Mouse (Mus musculus) heart, embryonic 14.5 days (tissue): ENCODE data around the gene Slc29a2. TPM values are rescaled to one million over a fixed set of nuclear protein-coding genes. Genes with fewer than 3 reads are reported as not detected.

ENCODE experiments used
- ATAC-seq: fragments of 200-750 bp; cut with Nextera tagmentation; 2 replicates; pipeline ENCODE4 v1.8.0; 2017; ENCODE audit warnings: low read depth, moderate TSS enrichment; ENCODE audit not compliant: insufficient number of reproducible peaks, insufficient read depth, low FRiP score
- H3K27ac ChIP-seq, 2 experiments: fragments of 200-500 bp in 1 of 2; fragments of 300-500 bp in 1 of 2; sonication (generic) in 1 of 2; replicated peaks in 1 of 2; 2 replicates each; pipeline ENCODE4 v1.5.1; 2012 to 2014; ENCODE audit warnings: low read depth in 2 of 2, low read length in 2 of 2, control low read depth in 1 of 2, mild to moderate bottlenecking in 1 of 2, mixed read lengths in 1 of 2; ENCODE audit not compliant: control insufficient read depth in 1 of 2, insufficient read depth in 1 of 2
- H3K27me3 ChIP-seq: fragments of 300-500 bp; sonication (generic); 2 replicates; pipeline ENCODE4 v1.6.1; 2014; ENCODE audit warnings: mild to moderate bottlenecking, low read length, control low read depth; ENCODE audit not compliant: control insufficient read depth, insufficient read depth
- H3K36me3 ChIP-seq: fragments of 300-500 bp; sonication (generic); 2 replicates; pipeline ENCODE4 v1.6.1; 2014; ENCODE audit warnings: mild to moderate bottlenecking, control low read depth, low read length, mixed read lengths; ENCODE audit not compliant: control insufficient read depth, insufficient read depth
- H3K4me1 ChIP-seq, 2 experiments: fragments of 200-500 bp in 1 of 2; fragments of 300-500 bp in 1 of 2; sonication (generic) in 1 of 2; 2 replicates each; pipeline ENCODE4 v1.6.1; 2012 to 2014; ENCODE audit warnings: low read length in 2 of 2, control low read depth in 1 of 2, mixed read lengths in 1 of 2; ENCODE audit not compliant: control insufficient read depth in 2 of 2, insufficient read depth in 2 of 2
- H3K4me2 ChIP-seq: fragments of 300-500 bp; sonication (generic); 2 replicates; pipeline ENCODE4 v1.6.1; 2014; ENCODE audit warnings: mild to moderate bottlenecking, low read length
- H3K4me3 ChIP-seq, 2 experiments: fragments of 200-500 bp in 1 of 2; fragments of 300-500 bp in 1 of 2; sonication (generic) in 1 of 2; 2 replicates each; pipeline ENCODE4 v1.5.1; 2012 to 2014; ENCODE audit warnings: low read length in 2 of 2, mild to moderate bottlenecking in 2 of 2, control low read depth in 1 of 2, low read depth in 1 of 2, moderate library complexity in 1 of 2; ENCODE audit not compliant: control insufficient read depth in 1 of 2, insufficient read depth in 1 of 2
- H3K9ac ChIP-seq: fragments of 300-500 bp; sonication (generic); 2 replicates; pipeline ENCODE4 v1.6.1; 2014; ENCODE audit warnings: mild to moderate bottlenecking, low read length
- H3K9me3 ChIP-seq: fragments of 300-500 bp; sonication (generic); 2 replicates; pipeline ENCODE4 v1.6.1; 2016; ENCODE audit warnings: low read length, control low read depth; ENCODE audit not compliant: control insufficient read depth
- WGBS: fragments of 180-500 bp; shearing (Covaris S2); extraction: QIAGEN DNeasy Blood & Tissue Kit; methylation state at CpG from one replicate; pipeline ENCODE4 v1.1.7; 2014; 5-methylcytosine and 5-hydroxymethylcytosine counted together
- polyA plus RNA-seq: library from polyadenylated mRNA; unstranded; fragments of >200 nt; fragmentation: Nextera tagmentation; extraction: Ambion mirVana; gene quantifications from 2 replicates; pipeline ENCODE4 v1.2.1, GENCODE M21; 2014

The Slc29a2 gene
- polyA plus RNA-seq, 1 experiment from 2014 or later, result 10.2 TPM

DNA sequence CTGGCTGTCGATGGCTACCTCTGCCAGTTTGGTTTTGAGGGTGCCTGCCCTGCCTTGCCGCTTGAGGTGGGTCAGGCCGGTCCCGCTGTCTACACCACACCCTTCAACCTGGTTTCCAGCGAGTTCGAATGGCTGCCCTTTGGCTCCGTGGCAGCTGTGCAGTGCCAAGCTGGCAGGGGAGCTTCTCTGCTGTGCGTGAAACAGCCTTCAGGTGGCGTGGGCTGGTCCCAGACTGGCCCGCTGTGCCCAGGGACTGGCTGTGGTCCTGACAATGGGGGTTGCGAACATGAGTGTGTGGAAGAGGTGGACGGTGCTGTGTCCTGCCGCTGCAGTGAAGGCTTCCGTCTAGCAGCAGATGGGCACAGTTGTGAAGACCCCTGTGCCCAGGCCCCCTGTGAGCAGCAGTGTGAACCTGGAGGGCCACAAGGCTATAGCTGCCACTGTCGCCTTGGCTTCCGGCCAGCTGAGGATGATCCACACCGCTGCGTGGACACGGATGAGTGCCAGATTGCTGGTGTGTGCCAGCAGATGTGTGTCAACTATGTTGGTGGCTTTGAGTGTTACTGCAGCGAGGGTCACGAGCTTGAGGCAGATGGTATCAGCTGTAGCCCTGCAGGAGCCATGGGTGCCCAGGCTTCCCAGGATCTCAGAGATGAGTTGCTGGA lies 45.0 kb downstream of the Slc29a2 start:
- H3K9me3 ChIP-seq, result no peaks in the 10 kb centered on the region
- ATAC-seq, result no peak
- H3K4me2 ChIP-seq, result peak overlapping the region; percentile 96
- 42% methylated on average over 21 of the region's 21 CpGs for WGBS
- peaks cover 6% of the 10 kb centered on the region for H3K27me3 ChIP-seq
- H3K27ac ChIP-seq, result peak overlapping the region in 1 of 2 experiments; percentile 79; a peak in 1 of 4 replicates
- H3K9ac ChIP-seq, result peak overlapping the region; percentile 80
- H3K4me3 ChIP-seq, result peak overlapping the region; percentile 54
- H3K36me3 ChIP-seq, result no peaks in the 10 kb centered on the region
- peaks cover 28 to 37% of the 10 kb centered on the region in 2 experiments for H3K4me1 ChIP-seq

DNA sequence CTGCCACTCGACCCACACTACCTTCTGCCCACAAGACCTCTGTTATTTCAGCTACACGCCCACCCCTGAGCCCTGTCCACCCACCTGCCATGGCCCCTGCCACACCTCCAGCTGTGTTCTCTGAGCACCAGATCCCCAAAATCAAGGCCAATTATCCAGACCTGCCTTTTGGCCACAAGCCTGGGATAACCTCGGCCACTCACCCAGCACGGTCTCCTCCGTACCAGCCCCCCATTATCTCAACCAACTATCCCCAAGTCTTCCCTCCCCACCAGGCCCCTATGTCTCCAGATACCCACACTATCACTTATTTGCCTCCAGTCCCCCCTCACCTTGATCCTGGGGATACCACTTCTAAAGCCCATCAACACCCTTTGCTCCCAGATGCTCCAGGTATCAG lies 45.8 kb downstream of the Slc29a2 start:
- no peak for ATAC-seq
- no peak overlapping the region for H3K4me3 ChIP-seq
- peaks cover 28 to 37% of the 10 kb centered on the region in 2 experiments for H3K4me1 ChIP-seq
- no peak overlapping the region for H3K9ac ChIP-seq
- peaks cover 12% of the 10 kb centered on the region for H3K27me3 ChIP-seq
- WGBS, result 80% methylated on average over 5 of the region's 5 CpGs
- H3K9me3 ChIP-seq, result no peaks in the 10 kb centered on the region
- H3K27ac ChIP-seq, result no peak overlapping the region
- H3K4me2 ChIP-seq, result peak overlapping the region; percentile 96; the same call in 1 of the 2 replicates
- no peaks in the 10 kb centered on the region for H3K36me3 ChIP-seq

DNA sequence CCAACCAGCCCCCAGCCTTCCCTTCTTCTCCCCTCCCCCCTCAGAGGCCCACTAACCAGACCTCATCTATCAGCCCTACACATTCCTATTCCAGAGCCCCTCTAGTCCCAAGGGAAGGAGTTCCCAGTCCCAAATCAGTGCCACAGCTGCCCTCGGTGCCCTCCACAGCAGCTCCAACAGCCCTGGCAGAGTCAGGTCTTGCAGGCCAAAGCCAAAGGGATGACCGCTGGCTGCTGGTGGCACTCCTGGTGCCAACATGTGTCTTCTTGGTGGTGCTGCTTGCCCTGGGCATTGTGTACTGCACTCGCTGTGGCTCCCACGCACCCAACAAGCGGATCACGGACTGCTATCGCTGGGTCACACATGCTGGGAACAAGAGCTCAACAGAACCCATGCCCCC lies 46.3 kb downstream of the Slc29a2 start:
- H3K4me1 ChIP-seq, result peaks cover 28 to 37% of the 10 kb centered on the region in 2 experiments
- H3K4me3 ChIP-seq, result no peak overlapping the region
- 77% methylated on average over 7 of the region's 7 CpGs for WGBS

DNA sequence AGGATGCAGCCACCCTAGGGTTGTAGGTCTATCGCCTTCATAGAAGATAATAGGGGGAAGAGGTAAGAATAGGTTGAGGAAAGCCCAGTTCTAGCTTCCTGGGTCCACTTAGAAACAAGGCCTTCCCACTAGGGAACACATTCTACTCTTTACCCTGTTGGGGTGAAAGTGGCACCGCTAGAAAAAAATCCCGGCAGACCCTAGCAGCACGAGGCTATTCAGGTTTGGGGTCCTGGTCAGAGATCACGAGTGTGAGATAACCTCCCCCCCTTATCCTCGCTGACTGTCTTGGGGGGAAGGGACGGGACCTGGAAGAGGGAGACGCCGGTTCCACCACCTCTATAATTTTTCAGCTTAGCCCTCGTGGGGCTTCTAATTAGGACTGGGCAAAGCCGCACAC lies 47.4 kb downstream of the Slc29a2 start:
- H3K4me2 ChIP-seq, result peak overlapping the region; percentile 89
- no peak for ATAC-seq
- H3K4me1 ChIP-seq, result peaks cover 28 to 37% of the 10 kb centered on the region in 2 experiments
- peaks cover 12% of the 10 kb centered on the region for H3K27me3 ChIP-seq
- WGBS, result 21% methylated on average over 11 of the region's 11 CpGs
- H3K4me3 ChIP-seq, result peak overlapping the region in 1 of 2 experiments; percentile 49; a peak in 1 of 4 replicates
- no peaks in the 10 kb centered on the region for H3K36me3 ChIP-seq
- no peaks in the 10 kb centered on the region for H3K9me3 ChIP-seq
- H3K27ac ChIP-seq, result 0 out of 4 replicates have a peak overlapping the region, but pooled peaks of 1 of the 2 experiments have one; percentile 25
- H3K9ac ChIP-seq, result peak overlapping the region; percentile 64

More for the DNA sequence above, 46.3 kb downstream of the Slc29a2 start:
- no peak overlapping the region for H3K9ac ChIP-seq
- H3K9me3 ChIP-seq, result no peaks in the 10 kb centered on the region
- H3K27me3 ChIP-seq, result peaks cover 12% of the 10 kb centered on the region
- no peak for ATAC-seq
- H3K27ac ChIP-seq, result no peak overlapping the region
- H3K36me3 ChIP-seq, result no peaks in the 10 kb centered on the region
- H3K4me2 ChIP-seq, result peak overlapping the region; percentile 11; the same call in 1 of the 2 replicates

DNA sequence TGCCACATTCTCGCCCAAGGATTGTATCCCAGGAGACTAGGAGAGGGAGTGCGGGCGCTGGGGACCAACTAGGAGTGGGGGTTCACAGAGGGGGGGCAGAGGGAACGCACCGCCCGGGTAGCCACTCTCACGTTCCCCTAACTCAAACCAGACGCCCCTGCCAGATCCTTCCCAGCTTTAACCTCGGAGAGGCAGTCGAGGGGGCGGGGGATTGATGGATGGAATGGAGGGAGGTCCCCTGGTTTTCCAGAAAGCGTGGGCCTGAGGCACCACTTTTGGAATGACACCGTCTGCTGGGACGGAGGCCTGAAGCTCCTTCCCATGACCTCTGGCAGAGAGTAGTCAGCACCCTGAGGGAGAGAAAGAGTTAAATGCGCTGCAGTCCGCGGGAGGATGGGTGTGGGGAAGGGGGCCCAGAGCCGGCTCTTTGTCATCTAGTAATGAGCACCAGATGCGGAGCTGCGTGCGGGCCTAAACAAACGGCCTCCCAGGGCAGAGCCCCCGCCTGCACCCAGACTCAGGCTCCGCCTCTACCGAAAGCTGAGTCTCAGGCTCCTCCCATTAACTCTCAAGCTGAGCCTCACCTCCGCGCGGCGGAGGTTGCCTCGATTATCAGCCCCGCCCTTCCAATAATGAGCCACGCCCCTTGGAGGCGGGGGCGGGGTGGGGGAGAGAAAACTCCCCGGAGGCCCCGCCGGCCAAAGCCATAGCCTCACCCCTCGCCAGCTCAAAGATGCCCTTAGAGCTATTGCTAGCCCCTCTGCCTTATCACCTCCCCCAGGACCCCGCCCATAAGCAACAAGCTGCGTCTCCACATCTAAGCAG lies 48.1 kb downstream of the Slc29a2 start:
- WGBS, result 1% methylated on average over 40 of the region's 40 CpGs
- Histone ChIP-seq H3K9me3 (no peaks in the 10 kb centered on the region), H3K27me3 (peaks cover 12% of the 10 kb centered on the region)

DNA sequence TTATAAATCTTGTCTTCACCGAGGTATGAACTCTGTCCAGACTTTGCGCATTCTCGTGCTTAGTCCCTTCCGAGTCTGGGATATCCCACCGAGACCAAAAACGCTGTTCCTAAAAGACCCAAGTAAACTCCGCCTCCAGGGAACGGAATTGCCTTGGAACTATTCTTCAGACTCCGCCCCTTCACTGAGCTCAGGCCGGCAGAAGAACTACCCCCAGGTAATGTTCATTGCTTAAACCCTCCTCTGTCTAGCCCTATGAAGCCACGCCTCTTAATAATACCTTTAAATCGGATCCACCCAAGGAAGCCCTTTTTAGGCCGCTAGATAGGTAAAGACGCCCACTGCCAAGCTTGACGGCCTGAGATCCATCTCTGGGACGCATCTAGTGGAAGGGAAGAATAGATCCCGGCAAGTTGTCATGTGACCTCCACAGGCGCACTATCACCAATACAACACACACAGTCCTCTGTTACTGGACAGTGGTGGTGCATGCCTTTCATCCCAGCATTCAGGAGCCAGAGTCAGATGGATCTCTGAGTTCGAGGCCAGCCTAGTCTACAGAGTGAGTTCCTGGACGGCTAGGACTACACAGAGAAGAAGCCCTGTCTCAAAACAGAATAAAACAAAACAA lies 48.8 kb downstream of the Slc29a2 start:
- Histone ChIP-seq H3K27ac (peak overlapping the region; percentile 33 to 47; a peak in 2 of 4 replicates), H3K4me1 (peaks cover 21 to 29% of the 10 kb centered on the region in 2 experiments), H3K36me3 (no peaks in the 10 kb centered on the region), H3K4me2 (peak overlapping the region; percentile 89), H3K9me3 (no peaks in the 10 kb centered on the region), H3K9ac (peak overlapping the region; percentile 64; the same call in 1 of the 2 replicates), H3K4me3 (peak overlapping the region; percentile 36 to 49), H3K27me3 (peaks cover 12% of the 10 kb centered on the region)
- ATAC-seq, result no peak
- WGBS, result 1% methylated on average over 20 of the region's 20 CpGs

More for the DNA sequence above, 48.1 kb downstream of the Slc29a2 start:
- Histone ChIP-seq H3K4me1 (peaks cover 28 to 36% of the 10 kb centered on the region in 2 experiments), H3K36me3 (no peaks in the 10 kb centered on the region), H3K27ac (peak overlapping the region; percentile 25 to 47; a peak in 2 of 4 replicates), H3K4me3 (peak overlapping the region; percentile 36 to 49), H3K9ac (peak overlapping the region; percentile 64), H3K4me2 (peak overlapping the region; percentile 89)
- ATAC-seq, result peak; percentile 60

DNA sequence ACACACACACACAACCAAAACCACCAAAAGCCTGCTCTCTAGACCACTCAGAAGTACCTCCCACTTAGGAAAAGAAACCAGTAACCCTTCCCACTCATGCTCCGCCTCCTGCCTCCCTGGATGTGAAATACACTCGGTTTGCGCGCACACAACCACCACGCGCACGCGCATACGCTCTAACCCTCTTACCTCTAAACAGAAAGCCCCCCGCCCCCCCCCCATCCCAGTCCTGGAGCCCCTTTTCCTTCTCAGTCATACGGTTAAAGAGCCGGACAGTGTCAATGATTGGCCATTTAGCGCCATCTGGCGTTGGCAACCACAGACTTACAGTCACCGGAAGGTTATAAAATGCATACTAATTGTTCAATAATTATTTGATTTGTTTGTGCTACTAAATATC lies 49.4 kb downstream of the Slc29a2 start:
- no peak overlapping the region for H3K27ac ChIP-seq
- peak overlapping the region; percentile 89 for H3K4me2 ChIP-seq
- ATAC-seq, result no peak
- H3K27me3 ChIP-seq, result peaks cover 12% of the 10 kb centered on the region
- no peaks in the 10 kb centered on the region for H3K9me3 ChIP-seq
- H3K9ac ChIP-seq, result no peak overlapping the region
- peaks cover 19 to 25% of the 10 kb centered on the region in 2 experiments for H3K4me1 ChIP-seq
- peak overlapping the region; percentile 20 to 49; a peak in 2 of 4 replicates for H3K4me3 ChIP-seq
- WGBS, result 2% methylated on average over 15 of the region's 15 CpGs
- no peaks in the 10 kb centered on the region for H3K36me3 ChIP-seq
